Mouse (Mus musculus) left cerebral cortex, adult 9 months (tissue): ENCODE results near the gene P3h3.
"Not testable (repeated sequence)": the region's sequence is repeated elsewhere in the genome, so short reads cannot be mapped to it uniquely, and the experiment has no call there.

Experiments
- DNase-seq, 2 experiments: peaks; one replicate each; pipeline ENCODE4 v3.0.0; 2022; ENCODE audit warnings: low spot score in 2 of 2

The P3h3 gene

GRCm38 (mm10) chr6:124831199-124831598 is 26.4 kb downstream of the P3h3 start:
- not testable (repeated sequence) for DNase-seq

GRCm38 (mm10) chr6:124829799-124830700 is 27.5 kb downstream of the P3h3 start:
- peak; percentile 94 to 96 for DNase-seq

DNA sequence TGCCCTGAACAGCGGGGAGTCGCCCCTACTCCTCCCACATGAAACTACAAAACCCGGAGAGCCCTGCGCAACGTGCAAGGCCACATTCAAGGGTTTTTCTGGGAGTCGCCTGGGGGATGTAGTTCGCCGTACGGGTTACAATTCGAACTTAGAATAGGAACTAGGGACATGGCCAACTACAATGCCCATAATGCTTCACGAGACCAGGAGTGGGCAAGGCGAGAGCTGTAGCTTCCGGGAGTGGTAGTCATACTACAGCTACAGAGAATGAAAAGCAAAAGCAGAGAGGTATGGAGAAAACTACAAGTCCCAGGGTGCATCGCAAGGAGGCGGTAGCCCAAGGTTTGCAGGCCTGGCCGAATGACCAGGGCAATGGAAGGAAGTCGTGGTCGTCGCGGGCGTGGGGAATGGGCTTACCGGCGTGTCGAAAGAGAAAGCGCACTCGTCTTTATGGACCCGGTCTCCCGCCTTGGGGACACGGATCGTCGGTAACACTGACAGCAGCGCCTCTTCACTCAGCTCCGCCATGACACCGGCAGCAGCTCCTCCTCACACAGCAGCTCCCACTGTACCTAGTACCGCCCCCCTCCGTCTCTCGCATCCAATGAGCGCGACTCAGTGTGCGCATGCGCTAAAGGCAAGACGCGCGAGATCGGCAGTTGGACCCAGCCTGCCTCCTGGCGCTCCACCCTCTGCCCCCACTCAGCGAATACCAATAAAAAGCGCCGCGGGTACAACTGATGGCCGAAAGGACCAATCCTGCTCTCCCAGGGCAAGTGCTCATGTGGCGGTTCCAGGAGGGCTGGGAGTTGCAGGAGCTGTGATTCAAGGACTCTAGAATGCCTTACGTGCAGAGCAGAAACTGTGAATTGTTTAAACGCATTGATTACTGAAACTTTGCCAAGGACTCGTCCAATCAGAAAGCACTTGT is 28.4 kb downstream of the P3h3 start, which contains the start of the genes Usp5 and Cdca3:
TSS of gene Usp5 (minus strand) at position 617 of the 931 bp plus-strand sequence.
TSS of gene Cdca3 (plus strand) at position 680 of the 931 bp plus-strand sequence.
- peak; percentile 99 for DNase-seq

- DNase-seq = no peak
Observed at GRCm38 (mm10) chr6:124828101-124828592, 29.4 kb downstream of the P3h3 start.

DNA sequence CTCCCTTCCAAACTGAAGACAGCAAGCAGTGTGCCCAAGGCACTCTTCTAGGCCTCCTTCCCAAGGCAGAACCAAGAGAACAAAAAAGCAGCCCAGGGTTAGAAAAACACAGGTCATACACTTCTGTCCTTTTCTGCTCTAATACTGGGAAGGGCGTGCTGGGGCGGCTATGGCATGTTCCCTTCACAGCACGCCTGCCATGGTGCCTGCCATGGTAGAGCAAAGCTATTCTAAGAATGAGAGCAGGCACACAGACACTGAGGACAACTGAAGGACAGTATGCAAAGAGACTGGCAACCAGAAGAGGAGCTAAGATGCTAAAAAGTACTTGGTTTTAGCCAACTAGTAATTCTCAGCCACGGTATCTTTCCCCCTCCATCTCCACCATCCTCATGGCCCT is 35.5 kb downstream of the P3h3 start:
- DNase-seq = no peak

DNA sequence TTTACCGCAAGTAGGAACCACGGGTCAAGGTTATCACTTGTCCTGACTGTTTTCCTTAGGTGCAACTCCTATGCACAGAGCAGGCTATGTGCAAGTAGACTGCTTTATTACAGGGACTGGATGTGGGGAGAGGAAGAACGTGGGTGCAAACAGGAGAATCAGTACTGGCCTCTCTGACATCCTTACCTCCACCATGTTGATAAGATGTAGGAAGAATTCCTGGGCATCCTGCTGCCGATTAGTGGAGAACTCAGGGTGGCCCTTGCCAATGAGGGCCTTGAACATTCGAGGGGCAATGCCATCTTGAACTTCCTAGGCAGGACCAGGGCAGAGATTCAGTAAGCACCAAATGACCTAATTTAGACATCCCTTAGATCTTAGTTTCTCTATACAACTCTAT is 36.7 kb downstream of the P3h3 start:
- no peak for DNase-seq

GRCm38 (mm10) chr6:124817971-124818370 is 39.6 kb downstream of the P3h3 start:
- no peak for DNase-seq

GRCm38 (mm10) chr6:124817563-124817962 is 40.0 kb downstream of the P3h3 start:
- DNase-seq = no peak

- DNase-seq = no peak
Observed at GRCm38 (mm10) chr6:124817125-124817524, 40.4 kb downstream of the P3h3 start.

GRCm38 (mm10) chr6:124816611-124817010 is 40.9 kb downstream of the P3h3 start:
- DNase-seq = no peak

DNA sequence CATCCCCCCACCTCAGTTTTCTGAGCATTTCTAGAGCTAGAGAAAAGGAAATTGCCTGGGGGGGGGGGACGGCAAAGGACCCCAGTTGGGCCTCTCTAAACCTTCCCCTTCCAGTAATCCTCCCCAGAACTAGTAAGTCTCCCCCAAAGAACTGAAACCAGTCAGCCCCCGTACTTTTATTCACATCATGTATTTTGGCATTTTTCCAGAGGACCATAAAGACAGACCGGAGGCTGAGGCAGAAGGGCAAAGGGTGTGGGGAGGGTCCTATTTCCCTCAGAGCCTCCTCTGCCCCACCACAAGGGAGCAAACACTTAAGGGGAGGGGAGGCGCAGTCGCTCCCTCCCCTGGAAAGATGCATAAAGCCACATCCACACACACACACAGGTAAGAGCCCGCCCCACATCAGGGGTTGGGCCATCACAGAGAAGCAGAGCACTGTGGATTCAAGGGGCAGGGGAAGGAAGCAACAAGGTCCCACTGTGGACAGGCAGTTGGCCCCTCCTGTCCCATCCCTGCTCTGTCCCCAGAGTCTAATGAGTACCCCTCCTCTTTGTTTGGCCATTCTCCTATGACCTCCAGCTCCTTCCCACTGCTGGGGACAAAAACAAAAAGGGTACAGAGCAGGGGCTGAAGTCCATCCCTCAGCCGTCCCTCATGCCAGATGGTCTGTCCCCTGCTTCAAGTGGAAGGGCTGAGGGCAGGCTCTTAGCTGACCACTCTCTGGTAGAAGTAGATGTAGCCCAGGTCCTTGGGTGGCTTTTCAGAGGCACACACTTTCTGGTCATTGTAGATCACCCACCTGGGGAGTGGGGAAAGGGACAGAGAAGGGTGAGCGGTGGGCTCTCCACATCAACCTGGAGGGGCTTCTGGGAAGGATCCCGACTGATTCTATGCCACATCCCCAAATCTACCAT is 42.4 kb downstream of the P3h3 start:
- no peak for DNase-seq

DNA sequence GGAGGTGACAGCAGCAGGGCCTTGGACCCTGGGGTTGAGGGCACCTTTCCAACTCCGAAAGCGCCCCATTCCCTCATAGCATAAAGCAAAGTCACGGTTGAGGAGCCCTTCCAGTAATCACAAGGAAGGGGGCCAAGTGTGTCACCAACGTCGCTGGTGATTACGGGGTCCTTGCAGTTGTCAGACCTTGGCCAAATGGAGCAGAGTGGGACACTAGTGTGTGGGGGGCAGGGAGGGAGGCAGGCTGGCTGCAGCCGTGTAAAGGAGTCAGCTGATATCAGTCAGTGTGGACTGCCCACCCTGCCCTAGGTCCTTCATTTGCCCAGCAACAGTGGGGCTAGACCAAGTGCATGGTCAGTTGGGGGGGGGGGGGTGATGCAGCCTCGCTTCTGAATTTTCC is 43.1 kb downstream of the P3h3 start:
- no peak for DNase-seq

DNA sequence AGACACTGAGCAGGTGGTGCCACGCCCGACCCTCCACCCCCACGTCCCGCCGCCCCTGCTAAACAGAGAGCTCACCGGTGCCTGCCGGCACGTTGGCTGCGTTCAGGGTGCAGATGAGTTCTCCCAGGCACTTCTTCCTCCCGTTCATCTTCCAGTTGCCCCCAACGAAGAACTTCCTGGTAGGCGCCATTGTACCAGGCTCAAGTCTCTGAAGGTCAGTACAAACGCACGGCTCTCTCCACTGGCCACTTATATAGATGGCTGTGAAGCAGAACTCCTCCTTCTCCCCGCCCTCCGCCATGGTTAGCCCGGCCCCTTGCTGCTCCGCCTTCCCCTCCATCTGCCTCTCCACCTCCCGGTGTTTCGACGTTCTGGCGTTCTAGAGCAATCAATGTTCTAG is 43.6 kb downstream of the P3h3 start, which contains the start of gene Tpi1:
TSS of gene Tpi1 (minus strand) at position 364 of the 400 bp plus-strand sequence.
- DNase-seq = peak; percentile 71 to 92

DNA sequence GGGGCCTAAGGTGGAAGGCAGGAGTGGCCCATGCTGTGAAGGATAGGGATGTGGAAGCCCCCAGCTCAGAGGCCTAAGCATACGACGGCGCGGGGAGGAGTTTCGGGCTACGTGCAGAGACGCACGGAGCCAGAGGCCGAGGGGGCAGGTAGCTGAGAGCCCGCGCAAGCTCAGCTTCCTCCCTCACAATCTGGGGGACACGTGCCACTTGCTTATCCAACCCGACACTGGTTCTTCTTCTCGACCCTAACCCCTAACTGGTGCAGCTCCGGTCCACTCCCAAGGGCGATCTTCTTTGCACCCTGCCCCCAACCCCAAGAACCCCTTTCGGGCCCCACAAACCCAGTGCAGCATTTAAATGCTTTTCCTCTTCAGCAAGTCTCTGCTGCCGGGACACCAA is 44.1 kb downstream of the P3h3 start:
- DNase-seq = peak; percentile 65 to 74

- DNase-seq = no peak
Observed at GRCm38 (mm10) chr6:124812848-124813247, 44.7 kb downstream of the P3h3 start.

DNA sequence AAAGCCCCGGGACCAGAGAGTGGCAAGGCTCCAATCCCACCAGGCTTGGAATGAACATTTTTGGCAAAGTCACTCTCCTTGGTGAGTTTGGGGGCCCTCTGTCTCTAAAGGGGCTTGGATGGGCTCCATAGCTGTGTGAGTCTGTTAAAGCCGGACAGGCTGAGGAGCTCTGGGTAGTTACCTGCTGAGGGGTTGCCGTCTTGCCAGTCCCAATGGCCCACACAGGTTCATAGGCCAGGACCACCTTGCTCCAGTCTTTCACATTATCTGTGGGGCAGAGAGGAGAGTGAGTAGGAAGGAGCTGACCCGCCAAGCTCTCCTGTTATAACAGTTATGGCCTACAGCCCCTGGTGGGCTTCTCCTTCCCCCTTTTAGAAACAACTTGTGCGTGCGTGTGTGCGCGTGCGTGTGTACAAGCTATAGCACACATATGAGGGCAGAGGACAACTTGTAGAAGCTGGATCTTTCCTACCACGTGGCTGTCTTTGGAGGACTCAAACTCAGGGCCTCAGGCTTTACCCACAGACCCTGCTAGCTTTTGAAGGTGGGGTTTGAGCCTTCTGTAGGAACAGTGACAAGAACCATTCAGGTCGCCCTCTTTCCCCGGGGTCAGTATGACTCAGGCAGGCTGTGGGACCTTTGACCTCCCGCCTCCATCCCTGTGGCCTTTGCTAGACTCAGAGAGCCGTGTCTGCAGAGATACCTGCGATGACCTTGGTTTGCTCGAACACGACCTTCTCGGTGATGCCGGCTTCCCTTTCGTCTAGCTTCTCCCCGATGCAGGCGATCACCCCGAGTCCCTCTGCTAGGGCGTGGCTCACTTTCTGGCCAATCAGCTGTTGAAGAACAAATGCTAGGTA is 45.6 kb downstream of the P3h3 start:
- no peak for DNase-seq

DNA sequence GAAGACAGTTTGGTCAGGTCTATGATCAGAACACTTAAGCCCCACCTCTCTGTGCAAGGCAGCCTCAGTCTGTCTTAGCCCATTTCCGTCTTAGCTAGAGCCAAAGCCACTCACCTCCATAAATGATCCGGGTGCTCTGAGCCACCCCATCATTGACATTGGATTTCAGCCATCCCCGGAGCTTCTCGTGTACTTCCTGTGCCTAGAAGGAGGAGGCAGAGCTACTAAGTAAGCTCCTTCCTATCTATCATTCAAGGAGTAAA is 46.2 kb downstream of the P3h3 start:
- DNase-seq = no peak

DNA sequence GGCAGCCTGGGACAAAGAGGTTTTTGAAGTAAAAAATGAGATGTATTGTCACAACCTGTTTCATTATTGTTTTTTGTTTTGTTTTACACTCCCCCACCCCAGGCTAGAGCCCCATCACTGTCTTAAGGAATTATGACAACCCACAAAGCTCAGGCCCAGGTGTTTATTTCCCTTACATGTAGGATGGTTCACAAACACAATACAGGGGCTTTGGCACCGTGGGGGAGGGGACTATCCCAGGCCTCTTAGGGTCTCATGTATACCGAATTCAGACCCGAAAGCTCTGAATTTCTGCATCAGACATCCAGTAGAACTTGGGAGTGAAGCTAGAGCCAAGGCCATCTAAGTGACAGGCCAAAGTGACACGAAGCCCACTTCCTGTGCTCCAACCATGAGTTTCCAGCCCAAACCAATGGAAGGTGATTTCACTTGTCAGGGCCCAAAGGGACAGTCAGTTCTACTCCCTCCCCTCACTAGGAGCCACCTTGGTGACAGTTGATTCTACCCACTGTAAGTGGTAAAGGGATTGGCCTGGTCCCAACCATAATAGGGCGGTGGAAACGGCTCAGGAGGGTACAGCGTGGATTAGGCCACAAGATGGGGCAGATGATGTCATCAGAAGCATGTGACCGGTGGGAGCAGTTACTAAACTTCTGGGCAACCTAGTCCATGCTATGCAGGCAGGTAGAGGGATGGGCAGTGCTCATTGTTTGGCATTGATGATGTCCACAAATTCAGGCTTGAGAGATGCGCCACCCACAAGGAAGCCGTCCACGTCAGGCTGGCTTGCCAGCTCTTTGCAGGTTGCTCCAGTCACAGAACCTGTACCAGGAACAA is 46.8 kb downstream of the P3h3 start:
- DNase-seq = not testable (repeated sequence)

DNA sequence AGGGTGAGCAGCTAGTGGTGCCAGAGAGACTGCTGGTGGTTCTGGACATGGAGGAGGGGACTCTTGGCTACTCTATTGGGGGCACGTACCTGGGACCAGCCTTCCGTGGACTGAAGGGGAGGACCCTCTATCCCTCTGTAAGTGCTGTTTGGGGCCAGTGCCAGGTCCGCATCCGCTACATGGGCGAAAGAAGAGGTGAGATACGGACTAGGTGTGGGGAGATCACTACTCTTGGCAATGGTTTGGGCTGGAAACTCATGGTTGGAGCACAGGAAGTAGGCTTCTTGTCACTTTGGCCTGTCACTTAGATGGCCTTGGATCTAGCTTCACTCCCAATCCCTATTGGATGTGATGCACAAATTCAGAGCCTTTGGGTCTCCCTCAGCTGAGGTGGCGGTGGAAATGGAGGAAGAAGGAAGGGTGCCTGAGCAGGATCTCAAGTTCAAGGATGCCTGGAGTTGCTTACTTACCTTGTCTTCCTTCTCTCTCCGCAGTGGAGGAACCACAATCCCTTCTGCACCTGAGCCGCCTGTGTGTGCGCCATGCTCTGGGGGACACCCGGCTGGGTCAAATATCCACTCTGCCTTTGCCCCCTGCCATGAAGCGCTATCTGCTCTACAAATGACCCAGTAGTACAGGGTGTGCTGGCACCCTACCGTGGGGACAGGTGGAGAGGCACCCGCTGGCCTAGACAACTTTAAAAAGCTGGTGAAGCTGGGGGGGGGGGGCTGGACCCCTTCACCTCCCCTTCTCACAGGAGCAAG is 47.6 kb downstream of the P3h3 start:
- no peak for DNase-seq
